Mouse (Mus musculus) myocyte (in vitro differentiated cells): ENCODE results near the gene Smim6.

Experiments
- E2F4 ChIP-seq: IDR thresholded peaks from one replicate; pipeline ENCODE4 v1.6.1; 2011; ENCODE audit warnings: mild to moderate bottlenecking, control low read depth, moderate library complexity; ENCODE audit not compliant: insufficient read depth
- MAX ChIP-seq: IDR thresholded peaks from one replicate; pipeline ENCODE4 v1.6.1; 2011; ENCODE audit warnings: low read depth, mild to moderate bottlenecking, control low read depth
- POLR2A ChIP-seq: IDR thresholded peaks from one replicate; pipeline ENCODE4 v1.6.1; 2011; ENCODE audit warnings: low read depth, mild to moderate bottlenecking, control low read depth, moderate library complexity; ENCODE audit not compliant: insufficient read length
- POLR2AphosphoS2 ChIP-seq: IDR thresholded peaks from one replicate; pipeline ENCODE4 v1.6.1; 2011; ENCODE audit warnings: low read depth, control low read depth; ENCODE audit not compliant: insufficient read length
- REST ChIP-seq: IDR thresholded peaks from one replicate; pipeline ENCODE4 v1.6.1; 2011; ENCODE audit warnings: mild to moderate bottlenecking, control low read depth, moderate library complexity; ENCODE audit not compliant: insufficient read depth, insufficient read length
- SRF ChIP-seq: IDR thresholded peaks from one replicate; pipeline ENCODE4 v1.6.1; 2011; ENCODE audit warnings: low read depth; ENCODE audit not compliant: control insufficient read depth, insufficient read length

DNA sequence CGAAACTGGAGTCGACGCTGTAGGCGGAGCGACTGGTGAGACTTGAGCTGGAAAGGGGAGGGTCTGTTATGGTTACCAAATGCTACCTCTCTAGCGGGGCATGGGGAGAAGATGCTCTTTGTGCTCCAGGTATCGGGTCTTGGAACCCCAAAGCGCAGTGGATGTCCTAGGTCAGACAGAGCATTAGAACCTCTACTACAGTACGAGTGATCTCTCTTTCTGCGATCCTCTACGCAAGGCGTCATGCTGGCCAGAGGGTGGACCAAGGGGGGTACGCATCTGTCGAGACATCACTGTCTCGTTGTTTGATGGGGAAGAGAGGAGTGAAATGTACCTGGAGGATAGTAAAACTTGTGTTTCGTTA, 21.9 kb downstream of the Smim6 start:
- TF ChIP-seq POLR2AphosphoS2, result no peak
- TF ChIP-seq POLR2A, result no peak
- TF ChIP-seq SRF, result no peak
- no peak for TF ChIP-seq E2F4
- no peak for TF ChIP-seq MAX
- TF ChIP-seq REST, result no peak
